Mouse (Mus musculus) limb, embryonic 11.5 days (tissue): ENCODE data around the gene Zfp11. TPM values are rescaled to one million over a fixed set of nuclear protein-coding genes. Genes with fewer than 3 reads are reported as not detected.

Experiments
- polyA plus RNA-seq: library from polyadenylated mRNA; unstranded; fragments of >200 nt; fragmentation: Nextera tagmentation; extraction: Ambion mirVana; gene quantifications from 2 replicates; pipeline ENCODE4 v1.2.1, GENCODE M21; 2014

Gene Zfp11
- polyA plus RNA-seq, 1 experiment from 2014 or later, result 5.7 TPM

Other genes with a start within 250 kb of the Zfp11 start
- 60.7 and 65.5 TPM in 2 replicates for gene Sfswap, start 168.9 kb downstream of the Zfp11 start, polyA plus RNA-seq
- gene Mmp17, start 85.9 kb downstream of the Zfp11 start, polyA plus RNA-seq, result 0.68 and 1.4 TPM in 2 replicates
- gene Sept14, start 38.4 kb upstream of the Zfp11 start, polyA plus RNA-seq, result not detected in 2 replicates
- gene Mrps17, start 45.4 kb upstream of the Zfp11 start, polyA plus RNA-seq, result 189 and 194 TPM in 2 replicates
- gene Nipsnap2, start 55.0 kb upstream of the Zfp11 start, polyA plus RNA-seq, result 79.4 and 87.9 TPM in 2 replicates
- 29.6 and 31.5 TPM in 2 replicates for gene Psph, start 117.3 kb upstream of the Zfp11 start, polyA plus RNA-seq
- gene Sumf2, start 176.9 kb upstream of the Zfp11 start, polyA plus RNA-seq, result 51.9 and 52.9 TPM in 2 replicates
- 1,116 and 1,187 TPM in 2 replicates for gene Chchd2, start 217.4 kb upstream of the Zfp11 start, polyA plus RNA-seq
- gene Zbed5, start 225.6 kb upstream of the Zfp11 start, polyA plus RNA-seq, result 12.2 and 13.5 TPM in 2 replicates
- 0.07 and 0.13 TPM in 2 replicates for gene Phkg1, start 228.4 kb upstream of the Zfp11 start, polyA plus RNA-seq
- 4.9 and 5.4 TPM in 2 replicates for gene Nupr1l, start 238.4 kb upstream of the Zfp11 start, polyA plus RNA-seq